Mouse (Mus musculus) adrenal gland, postnatal 4 days (tissue): ENCODE data around the gene Itpkc. TPM values are rescaled to one million over a fixed set of nuclear protein-coding genes. Genes with fewer than 3 reads are reported as not detected.

ENCODE experiments used
- DNase-seq, 2 experiments: peaks; one replicate each; pipeline ENCODE4 v3.0.0; 2021 to 2022; ENCODE audit warnings: low spot score in 2 of 2, mixed read lengths in 2 of 2
- total RNA-seq, 2 experiments: library from RNA; stranded (reverse); gene quantifications; 2 replicates each; pipeline ENCODE4 v1.2.3; 2021

Gene Itpkc
- total RNA-seq, 2 experiments from 2014 or later = 12.7 to 14.4 TPM

DNA sequence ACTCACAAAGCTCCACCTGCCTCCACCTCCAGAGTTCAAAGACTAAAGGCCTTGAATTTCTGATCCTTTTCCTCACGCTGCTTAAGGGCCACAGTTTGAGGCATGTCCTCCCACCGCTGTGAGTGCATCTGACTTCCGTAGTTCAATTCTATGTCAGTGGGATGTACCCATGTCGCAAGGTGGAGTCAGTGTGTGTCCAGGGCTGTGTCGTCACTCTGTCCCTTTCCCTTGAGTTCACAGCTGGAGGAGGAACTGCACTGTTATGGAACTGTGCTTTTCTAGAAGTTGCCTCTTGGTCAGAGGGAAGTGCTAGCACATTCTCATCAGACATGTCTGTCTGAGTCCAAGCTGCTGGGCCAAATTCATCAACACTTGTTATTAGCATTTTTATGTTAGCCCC is 10.1 kb upstream of the Itpkc start:
- DNase-seq = no peak

DNA sequence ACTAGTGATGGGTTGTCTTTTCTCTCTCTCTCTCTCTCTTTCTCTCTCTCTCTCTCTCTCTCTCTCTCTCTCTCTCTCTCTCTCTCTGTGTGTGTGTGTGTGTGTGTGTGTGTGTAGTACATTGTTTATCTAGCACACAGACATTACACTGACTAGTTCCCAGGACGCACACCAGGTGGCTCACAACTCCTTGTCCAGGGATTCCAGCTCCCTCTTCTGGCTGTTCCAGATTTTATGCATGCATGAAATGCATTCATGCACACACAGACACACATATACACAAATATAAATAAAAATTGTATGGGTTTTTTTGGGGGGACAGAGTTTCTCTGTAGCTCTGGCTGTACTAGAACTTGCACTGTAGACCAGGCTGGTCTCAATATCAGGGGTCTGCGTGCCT is 9.1 kb upstream of the Itpkc start:
- DNase-seq = no peak

DNA sequence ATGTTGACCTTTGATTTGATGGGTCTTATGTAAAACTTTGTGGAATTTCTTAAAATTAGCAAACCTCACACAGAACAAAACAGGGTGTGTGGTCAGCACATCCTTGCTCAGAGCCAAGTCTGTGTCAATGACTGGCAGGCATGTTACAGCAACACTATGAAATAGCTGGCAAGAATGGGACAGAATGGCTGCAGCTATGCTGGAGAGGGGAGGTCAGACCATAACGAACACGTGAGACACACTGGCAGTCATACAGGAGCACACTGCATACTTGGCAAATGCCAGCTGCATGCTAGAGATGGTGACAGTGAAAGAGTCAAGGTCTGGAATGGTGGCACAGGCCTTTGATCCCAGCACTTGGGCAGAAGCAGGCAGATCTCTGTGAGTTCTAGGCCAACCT is 7.3 kb upstream of the Itpkc start:
- no peak for DNase-seq

DNA sequence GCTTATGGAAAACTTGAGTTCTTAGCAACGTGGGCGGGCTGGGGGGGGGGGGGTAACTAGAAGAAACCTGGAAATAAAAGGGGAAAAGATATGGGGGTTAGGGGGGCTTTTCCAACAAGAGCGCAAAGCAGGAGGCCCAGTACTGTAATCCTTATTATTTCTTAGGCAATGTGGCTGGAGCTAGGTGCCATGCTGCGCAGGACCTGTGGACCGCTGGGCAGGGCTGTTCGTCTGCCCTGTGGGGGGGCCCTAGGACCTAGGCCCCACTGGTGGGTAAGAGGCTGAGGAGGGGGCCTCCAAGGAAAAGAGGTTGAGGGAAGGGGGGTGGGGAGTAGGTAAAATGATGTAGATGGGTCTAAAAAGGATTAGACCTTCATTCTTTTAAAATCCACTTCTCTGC is 4.8 kb upstream of the Itpkc start:
- DNase-seq = no peak

DNA sequence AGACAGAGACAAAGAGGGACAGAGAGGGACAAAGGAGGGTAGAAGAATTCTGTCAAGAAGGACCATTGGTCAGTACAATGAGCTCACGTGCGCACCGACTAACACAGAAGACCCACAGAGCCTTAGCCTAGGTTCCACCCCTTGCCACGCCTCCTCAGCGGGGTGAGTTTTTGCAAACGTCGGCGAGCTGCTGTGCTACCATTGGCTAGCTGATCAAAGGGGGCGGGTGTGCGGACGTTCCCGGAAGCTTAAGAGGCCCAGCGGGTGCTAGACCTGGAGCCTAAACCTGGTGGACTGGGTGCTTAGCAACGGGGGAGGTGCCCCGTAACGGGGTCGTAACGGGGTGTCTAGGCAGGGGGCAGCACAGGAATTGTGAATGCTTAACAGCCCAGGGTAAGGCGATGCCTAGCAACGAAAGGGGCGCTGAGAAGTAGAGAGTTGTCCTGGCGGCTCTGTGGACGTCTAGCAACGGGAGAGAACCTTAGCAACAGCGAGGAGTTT is 4.4 kb upstream of the Itpkc start, which contains the start of gene Coq8b:
Coq8b (plus strand) TSS at position 243 of the 501 bp plus-strand sequence.
- peak; percentile 76 to 91 for DNase-seq

DNA sequence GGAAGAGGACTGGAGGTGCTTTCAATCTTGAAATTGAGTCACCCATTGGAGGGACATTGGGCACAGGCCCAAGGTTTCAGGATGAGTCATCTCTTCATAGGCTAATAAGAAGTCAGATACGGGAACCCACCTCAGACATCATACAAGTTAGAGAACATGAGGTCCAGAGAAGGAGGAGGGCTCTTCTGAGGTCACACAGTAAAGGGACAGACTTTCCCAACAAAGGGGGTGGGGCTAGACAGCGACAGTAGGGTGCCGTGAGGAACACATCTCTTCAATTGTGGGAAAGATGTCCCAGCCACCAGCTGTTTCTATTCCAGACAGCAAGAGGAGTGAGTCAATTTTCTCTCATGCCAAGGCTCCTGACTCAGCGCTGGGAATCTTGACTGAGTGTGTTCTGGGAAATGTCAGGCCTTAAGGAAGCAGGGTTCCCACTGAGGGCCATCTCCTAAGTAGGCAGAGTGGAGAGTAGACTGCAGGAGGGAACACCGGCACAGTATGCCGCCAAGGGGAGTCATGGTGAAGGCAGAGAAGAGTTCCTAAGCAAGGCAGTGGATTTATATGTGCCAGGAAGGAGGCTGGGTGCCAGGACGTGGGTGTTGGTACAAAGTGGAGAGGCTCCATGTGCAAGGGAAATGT is 3.4 kb upstream of the Itpkc start:
- DNase-seq = peak in 1 of 2 experiments; percentile 51

DNA sequence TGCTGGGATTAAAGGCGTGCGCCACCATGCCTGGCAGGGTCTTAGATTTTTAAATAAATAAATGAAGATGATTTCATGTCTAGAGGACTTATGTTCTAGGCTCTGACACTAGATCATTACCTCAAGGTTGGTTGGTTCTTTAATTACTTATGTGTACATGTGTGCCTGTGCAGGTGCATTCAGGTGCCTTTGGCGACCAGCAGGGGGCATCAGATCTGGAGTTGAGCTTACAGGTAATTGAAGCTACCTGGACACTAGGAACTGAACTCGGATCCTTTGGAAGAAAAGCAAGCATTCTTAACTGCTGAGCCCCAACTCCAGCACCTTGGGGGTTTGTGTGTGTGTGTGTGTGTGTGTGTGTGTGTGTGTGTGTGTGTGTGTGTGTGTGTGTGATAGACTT is 2.3 kb upstream of the Itpkc start:
- no peak for DNase-seq

DNA sequence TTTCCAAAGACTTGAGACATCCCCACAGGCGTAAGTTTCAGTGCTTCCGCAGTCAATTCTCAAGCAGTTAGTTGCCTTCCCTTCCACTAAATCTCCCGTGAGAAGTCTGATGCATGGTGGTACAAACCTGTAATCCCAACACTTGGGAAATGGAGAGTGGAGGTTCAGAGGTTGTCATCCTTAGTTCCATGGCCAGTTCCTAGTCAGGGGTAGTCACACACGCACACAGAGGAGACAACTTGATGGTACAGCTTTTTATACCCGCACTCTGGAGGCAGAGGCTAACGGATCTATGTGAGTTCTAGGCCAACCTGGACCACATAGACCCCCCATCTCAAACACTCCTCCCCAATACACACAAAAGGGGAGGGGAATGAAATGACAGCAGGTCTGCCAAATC is 404 bp upstream of the Itpkc start:
- DNase-seq = no peak

DNA sequence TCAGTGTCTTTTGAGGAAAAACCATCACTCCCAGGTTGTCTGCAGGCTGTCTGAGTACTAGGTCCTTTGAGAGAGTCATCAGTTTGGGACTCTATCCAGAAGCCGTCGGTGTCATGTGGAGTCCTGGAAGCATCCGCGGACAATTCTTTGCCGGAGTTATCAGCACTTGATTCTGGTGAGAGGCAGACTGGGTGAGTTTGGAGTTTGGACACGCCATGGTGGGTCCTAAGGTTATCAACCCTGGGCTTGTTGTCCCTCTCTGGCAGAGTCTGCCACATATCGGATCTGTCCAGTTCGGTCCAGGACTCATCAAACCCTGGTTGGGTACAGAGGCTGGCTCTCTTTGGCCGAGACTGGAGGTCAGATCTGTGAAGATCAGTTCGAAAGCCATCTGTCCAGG is 785 bp downstream of the Itpkc start:
- no peak for DNase-seq

DNA sequence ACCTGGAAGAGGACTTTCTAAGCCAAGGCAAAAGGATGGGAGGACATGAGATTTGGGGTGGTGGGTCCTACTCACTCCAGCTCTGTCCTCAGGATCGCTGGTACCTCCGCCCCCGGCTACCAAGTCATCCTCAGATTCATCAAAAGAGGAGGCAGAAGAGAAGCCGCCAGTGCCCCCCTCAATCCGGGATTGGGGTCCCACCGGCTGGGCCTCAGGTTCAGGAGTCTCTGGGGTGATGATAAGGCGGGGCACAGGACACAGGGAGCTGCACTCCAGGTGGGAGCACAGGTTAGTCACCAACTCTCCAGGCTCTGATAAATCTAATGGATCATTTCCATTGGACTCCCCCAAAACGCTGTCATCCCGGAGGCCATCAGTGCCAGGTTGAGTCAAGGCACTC is 1.2 kb downstream of the Itpkc start:
- no peak for DNase-seq

DNA sequence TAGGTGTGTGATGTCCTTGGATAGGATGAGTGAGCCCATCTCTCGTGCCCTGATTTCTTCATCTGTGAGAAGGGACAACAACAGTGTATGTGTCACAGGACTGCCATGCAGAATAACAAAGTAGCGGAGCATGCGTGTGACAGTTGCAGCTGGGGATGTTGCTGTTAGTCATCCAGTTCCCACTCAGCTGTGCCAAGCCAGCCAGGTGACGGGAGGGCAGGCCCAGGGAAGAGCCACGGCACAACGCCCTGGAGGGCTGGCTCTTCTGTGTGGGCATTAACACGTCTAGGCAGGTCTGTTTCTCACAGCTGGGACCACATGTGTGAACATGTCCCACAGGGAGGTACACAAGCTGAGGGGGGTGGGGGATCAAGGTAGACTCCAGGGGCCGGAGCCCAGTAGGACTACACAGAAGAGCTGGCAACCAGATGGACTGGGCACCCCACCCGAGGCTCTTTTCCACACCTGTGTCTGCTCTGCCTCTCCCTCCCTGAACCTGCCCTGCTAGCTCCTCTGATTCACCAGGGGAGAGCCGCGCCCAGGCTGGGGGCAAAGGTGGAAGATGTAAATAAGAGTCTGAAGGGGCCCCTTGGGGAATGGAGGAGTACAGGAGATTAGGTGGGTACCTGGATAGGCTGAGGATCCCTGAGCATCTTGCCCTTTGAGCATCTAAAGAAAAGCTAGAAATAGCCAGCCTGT is 3.4 kb downstream of the Itpkc start:
- DNase-seq = no peak

DNA sequence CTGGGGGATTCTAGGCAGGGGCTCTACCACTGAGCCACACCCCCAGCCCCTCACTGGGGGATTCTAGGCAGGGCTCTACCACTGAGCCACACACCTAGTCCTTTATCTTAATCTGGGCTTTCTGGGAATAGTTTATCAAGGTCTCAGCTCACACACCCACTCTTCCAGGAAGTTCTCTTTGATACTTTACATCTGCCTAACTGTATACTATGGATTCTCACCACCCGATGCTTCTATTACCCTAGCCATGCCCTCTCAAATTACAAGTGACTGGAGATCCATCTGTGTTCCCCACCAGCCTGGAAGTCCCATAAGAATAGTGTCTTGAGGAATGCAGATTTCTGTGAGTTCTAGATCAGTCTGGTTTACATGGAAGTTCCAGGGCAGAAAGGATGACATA is 5.9 kb downstream of the Itpkc start:
- no peak for DNase-seq

DNA sequence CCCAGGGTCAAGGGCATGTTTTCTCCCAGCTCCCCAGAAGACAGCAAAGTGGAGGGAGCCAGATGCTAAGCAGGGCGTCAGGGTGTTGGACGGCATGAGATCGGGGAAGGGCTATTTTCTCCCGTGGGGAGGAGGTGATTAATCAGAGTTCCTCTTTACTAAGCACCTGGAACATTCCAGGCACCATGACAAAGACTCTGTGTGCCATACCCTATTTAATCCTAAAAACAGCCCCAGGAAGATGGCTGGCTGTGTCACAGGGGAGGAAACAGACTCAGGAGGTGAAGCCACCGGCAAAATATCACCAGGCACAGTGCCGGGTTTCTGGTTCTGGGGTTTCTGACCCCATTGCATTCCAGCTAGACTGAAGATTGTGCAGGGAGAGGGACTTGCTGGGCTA is 6.5 kb downstream of the Itpkc start:
- DNase-seq = no peak

DNA sequence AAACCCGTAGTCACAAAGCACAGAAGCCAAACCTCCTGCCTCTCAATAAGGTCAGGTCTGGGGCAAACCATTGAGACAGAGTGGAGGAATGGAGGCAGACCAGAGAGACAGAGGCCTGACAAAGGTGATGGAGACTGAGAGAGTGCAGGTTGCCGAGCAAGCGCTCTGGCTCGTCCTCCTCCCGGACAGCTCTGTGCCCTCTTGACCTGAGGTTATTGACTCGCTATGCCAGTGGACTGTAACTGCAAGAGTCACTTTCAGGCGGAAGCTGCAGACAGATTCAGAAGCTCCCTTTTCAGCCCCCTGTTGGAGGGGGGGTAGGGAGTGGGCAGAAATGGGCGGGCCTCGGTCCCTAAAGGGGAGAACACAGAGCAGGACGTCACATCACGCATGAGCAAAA is 8.5 kb downstream of the Itpkc start:
- no peak for DNase-seq

DNA sequence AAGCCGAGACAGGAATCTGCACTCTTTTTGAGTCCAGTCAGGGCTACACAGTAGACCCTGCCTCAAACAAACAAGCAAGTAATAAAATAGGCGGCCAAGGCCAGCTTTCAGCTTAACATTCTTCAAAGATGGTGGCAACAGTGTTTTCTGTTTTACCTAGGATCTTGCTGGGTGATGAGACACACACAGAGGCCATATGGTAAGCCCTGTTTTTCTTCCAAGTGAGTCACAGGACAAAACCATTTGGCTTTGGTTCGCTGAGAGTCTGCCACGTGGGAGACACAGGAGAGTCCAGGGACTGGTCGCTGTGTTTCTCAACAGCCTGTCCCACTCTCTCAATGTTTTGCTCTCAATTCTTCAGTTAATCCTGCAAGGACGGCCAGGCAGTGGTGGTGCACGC is 9.9 kb downstream of the Itpkc start:
- DNase-seq = no peak

DNA sequence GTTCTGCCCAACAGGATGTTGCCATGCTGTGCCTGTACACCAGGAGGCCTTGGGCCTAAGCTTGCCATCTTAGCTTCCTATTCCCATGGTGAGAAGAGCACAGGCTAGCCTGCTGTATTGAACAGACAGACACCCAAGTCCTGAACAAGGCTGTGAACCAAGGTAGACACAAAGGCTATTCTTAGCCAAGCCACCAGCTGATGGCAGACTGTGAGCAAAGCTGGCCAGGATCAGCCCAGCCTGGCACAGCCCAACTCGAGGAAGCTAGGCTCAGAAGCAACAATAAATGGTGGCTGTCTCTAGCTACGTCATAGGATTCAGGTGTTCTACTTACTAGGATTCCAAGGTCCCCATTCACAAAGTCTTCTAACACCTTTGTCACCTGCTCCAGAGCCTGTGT is 15.8 kb downstream of the Itpkc start:
- DNase-seq = no peak

DNA sequence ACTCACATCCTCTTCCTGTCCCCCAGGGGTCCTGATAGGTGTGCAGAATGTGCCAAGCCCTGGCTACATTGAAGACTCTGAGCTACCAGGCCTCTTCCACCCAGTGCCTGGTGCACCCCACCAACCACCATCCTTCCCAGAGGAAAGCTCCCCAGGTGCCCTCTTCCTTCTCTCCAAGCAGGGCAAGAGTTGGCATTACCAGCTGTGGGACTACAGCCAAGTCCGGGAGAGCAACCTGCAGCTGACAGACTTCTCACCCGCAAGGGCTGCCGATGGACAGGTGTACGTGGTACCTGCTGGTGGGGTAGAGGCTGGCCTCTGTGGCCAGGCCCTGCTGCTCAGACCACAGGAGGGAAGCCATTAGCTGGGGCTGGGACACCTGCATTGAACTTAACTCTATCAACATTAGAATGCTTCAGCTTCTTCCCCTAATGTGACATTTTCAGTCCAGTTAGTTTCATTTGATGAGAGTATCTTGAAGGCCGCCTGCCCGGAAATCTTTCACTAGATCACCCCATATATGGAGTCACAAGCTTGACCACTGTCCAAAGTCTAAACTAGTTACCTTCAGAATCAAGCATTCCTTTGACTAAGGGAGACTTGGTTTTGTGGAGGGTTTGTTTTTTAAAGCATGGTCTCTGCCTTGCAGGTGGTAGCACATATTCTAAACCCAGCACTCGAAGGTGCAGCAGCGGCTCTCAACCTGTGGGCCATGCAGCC is 24.6 kb downstream of the Itpkc start:
- DNase-seq = no peak

DNA sequence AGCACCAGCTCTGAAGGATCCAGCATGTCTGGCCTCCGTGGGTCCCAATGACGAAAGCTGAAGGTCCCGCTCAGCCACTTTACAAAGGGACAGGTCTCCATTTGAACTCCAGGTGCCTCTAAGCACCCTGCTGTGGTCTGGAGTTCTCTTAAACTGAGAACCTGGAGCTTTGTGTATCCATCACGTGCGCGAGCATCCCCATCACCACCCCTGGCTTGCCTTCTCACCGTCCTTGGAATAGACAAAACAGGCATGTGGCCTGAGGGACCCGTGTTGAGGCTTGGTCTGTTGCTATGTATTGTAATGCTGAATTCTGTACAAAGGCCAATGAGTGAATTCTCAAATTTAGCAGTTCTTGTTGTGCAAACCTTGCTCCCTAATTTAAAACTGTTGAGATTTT is 29.7 kb downstream of the Itpkc start:
- no peak for DNase-seq

DNA sequence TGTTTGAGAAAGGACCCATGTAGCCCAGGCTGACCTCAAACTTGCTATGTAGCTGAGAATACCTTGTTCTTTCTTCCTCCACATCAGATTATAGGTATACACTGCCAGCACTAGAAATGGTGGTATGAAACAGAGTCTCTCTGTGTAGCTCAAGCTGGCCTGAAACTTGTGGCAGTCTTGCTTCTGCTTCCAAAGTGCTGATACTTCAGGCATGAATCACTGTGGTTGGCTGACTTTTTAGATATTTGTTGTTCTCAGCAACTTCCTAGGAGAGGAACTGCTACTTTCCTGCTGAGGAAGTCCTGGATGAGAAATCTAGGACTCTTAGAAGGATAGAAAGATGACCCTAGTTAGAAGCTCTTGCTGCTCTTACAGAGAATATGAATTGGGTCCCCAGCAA is 30.1 kb downstream of the Itpkc start:
- DNase-seq = no peak

DNA sequence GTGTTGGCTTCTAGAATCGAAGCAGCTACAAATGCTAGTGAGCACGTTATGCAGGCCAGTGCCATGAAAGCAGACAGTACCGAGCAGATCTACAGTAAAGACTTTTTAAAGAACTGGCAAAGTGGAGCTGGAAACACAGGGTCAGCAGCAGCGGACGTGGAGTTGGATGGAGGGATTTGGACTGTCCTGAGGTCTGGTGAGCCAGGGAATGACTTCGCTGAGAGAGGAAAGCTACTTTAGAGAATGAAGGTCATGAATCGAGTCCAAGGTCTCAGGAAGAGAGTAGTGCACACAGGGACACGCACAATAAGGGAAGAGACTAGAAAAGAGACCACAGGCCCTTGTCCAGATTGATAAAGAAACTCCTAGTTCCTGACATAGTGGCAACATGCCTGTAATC is 30.8 kb downstream of the Itpkc start:
- DNase-seq = no peak

DNA sequence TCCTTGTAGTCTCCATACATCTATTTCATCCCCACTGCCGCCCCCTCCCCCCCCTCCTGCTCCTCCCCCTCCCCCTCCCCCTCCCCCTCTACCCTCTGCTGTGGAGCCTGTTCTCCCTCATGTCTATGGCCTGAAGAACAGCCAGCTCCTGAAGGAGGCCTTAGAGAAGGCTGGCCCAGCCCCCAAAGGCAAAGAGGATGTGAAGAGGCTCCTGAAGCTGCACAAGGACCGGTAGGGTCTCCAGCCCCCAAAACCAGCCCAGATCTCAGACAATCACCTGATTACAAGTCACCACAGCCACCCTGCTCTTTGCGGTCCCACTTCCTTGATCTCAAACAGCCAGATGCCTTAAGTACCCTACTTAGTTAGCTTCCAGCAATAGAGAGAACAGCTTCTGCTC is 31.3 kb downstream of the Itpkc start:
- DNase-seq = no peak
